Mouse (Mus musculus) lung, postnatal 0 days (tissue): ENCODE measurements at regions not wholly inside any gene's neighbourhood (a gene's known extent, or its start where the extent isn't known, plus 50 kb on each side); places are given as distances from the start of the nearest gene placed in this dataset.

Experiments
- ATAC-seq: fragments of 200-750 bp; cut with Nextera tagmentation; 2 replicates; pipeline ENCODE4 v1.8.0; 2017; ENCODE audit warnings: moderate library complexity
- DNase-seq: peaks from one replicate; pipeline ENCODE4 v3.0.0-alpha.2; 2016; ENCODE audit warnings: low spot score
- H3K27ac ChIP-seq: fragments of 300-500 bp; sonication (generic); 2 replicates; pipeline ENCODE4 v1.5.1; 2014; ENCODE audit warnings: antibody characterized with exemption, mild to moderate bottlenecking, low read length, mixed read lengths
- H3K27me3 ChIP-seq: fragments of 300-500 bp; sonication (generic); replicated peaks from 2 replicates; pipeline ENCODE4 v1.6.1; 2014; ENCODE audit warnings: low read length, mixed read lengths; ENCODE audit not compliant: insufficient read depth
- H3K36me3 ChIP-seq: fragments of 300-500 bp; sonication (generic); 2 replicates; pipeline ENCODE4 v1.6.1; 2014; ENCODE audit warnings: low read length, mixed read lengths; ENCODE audit not compliant: insufficient read depth
- H3K4me1 ChIP-seq: fragments of 300-500 bp; sonication (generic); 2 replicates; pipeline ENCODE4 v1.6.1; 2014; ENCODE audit warnings: antibody characterized with exemption, low read depth, low read length, mixed read lengths; ENCODE audit not compliant: insufficient read depth
- H3K4me2 ChIP-seq: fragments of 300-500 bp; sonication (generic); replicated peaks from 2 replicates; pipeline ENCODE4 v1.6.1; 2014; ENCODE audit warnings: low read depth, mild to moderate bottlenecking, low read length, moderate library complexity, mixed read lengths
- H3K4me3 ChIP-seq: fragments of 300-500 bp; sonication (generic); 2 replicates; pipeline ENCODE4 v1.5.1; 2014; ENCODE audit warnings: low read depth, low read length
- H3K9ac ChIP-seq: fragments of 300-500 bp; sonication (generic); replicated peaks from 2 replicates; pipeline ENCODE4 v1.6.1; 2014; ENCODE audit warnings: low read depth, mild to moderate bottlenecking
- H3K9me3 ChIP-seq: fragments of 300-500 bp; sonication (generic); 2 replicates; pipeline ENCODE4 v1.6.1; 2016; ENCODE audit warnings: low read length, mixed read lengths
- CTCF ChIP-seq: IDR thresholded peaks from 2 replicates; pipeline ENCODE4 v1.5.1; 2016; ENCODE audit warnings: antibody characterized with exemption, mild to moderate bottlenecking
- EP300 ChIP-seq: IDR thresholded peaks from 2 replicates; pipeline ENCODE4 v1.6.1; 2016; ENCODE audit warnings: antibody characterized with exemption, mild to moderate bottlenecking, control low read depth
- WGBS: fragments of 180-500 bp; shearing (Covaris S2); extraction: QIAGEN DNeasy Blood & Tissue Kit; methylation state at CpG from one replicate; pipeline ENCODE4 v1.1.7; 2014; 5-methylcytosine and 5-hydroxymethylcytosine counted together

DNA sequence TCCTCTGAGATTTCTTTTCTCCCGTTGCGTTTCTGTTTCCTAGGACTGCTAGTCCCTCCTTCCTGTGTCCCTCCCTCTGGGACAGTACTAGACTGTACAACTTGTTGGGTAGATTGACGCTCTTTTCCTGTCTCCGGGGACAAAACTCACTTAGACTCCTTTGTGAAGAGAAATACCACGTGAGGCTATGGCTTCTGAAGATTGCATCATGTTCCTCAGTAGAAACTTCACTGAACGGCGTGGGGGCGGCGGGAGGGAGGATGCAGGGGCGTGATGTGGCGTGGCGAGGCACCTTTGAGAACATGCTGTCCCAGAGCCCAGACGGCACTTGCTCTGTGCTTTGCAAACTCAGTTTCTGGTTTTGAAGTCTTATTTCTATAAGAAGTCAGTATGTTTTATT, 78.5 kb downstream of the Spata18 start:
- no peak overlapping the region for H3K4me2 ChIP-seq
- no peak for TF ChIP-seq CTCF
- TF ChIP-seq EP300, result peak; percentile 90
- peak; percentile 89 for ATAC-seq
- WGBS, result 49% methylated on average over 13 of the region's 13 CpGs
- DNase-seq, result peak; percentile 79
- no peak overlapping the region for H3K9ac ChIP-seq
- H3K9me3 ChIP-seq, result no peaks in the 10 kb centered on the region
- no peaks in the 10 kb centered on the region for H3K36me3 ChIP-seq
- H3K4me1 ChIP-seq, result no peaks in the 10 kb centered on the region
- H3K27me3 ChIP-seq, result no peaks in the 10 kb centered on the region
- no peak overlapping the region for H3K27ac ChIP-seq
- H3K4me3 ChIP-seq, result no peak overlapping the region

DNA sequence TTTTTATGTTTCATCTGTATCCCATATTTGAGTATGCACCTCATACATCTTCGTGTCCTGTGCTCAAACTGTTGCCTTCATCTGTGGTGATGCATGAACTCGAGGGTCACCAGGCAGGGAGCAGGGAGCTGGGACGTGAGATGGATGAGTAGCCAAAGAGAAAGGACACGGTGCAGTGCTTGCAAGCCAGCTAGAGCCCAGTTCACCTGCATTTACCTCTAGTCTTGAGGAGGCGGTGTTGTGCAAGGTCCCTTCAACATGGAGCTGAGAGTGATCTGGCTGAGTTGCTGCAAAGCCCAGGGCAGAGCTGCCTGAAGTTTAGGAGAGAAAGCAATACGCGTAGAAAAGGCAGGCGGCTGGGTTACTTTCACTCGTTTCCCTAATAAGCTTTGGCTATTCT, 80.2 kb downstream of the Spata18 start:
- no peaks in the 10 kb centered on the region for H3K27me3 ChIP-seq
- no peak for TF ChIP-seq CTCF
- TF ChIP-seq EP300, result no peak
- no peak overlapping the region for H3K9ac ChIP-seq
- no peak overlapping the region for H3K4me3 ChIP-seq
- no peaks in the 10 kb centered on the region for H3K9me3 ChIP-seq
- 63% methylated on average over 9 of the region's 9 CpGs for WGBS
- DNase-seq (peak; percentile 30), ATAC-seq (no peak)
- H3K27ac ChIP-seq, result no peak overlapping the region
- H3K36me3 ChIP-seq, result no peaks in the 10 kb centered on the region
- H3K4me2 ChIP-seq, result no peak overlapping the region
- no peaks in the 10 kb centered on the region for H3K4me1 ChIP-seq

DNA sequence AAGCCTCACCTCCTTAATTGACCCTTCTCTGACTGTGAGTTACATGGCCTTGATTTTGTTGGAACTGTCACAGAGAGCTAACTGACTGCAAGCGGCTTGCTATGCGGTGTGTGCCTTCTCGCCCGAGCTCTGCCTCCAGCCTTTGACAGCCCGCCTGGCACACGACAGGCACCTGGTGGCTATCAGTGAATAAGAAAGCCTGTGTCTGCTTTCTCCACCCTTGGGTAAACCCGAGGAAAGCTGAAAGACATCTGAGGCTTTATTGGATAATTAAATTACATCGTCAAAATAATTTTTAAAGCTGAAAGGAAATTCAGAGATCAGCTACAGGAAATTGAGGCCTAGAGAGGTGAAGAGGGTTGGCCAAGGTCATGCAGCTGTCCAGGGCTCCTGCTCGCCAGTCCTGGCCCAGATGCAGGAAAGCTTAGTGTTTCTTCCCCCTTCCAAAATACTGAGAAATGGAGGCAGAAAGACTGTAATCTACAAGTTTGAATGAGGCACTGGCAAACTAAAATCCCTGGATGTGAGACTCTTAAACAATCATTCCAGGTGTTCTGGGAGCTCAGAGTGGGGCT, 80.9 kb downstream of the Spata18 start:
- H3K4me3 ChIP-seq, result no peak overlapping the region
- no peaks in the 10 kb centered on the region for H3K9me3 ChIP-seq
- no peak overlapping the region for H3K9ac ChIP-seq
- H3K4me1 ChIP-seq, result no peaks in the 10 kb centered on the region
- 60% methylated on average over 9 of the region's 9 CpGs for WGBS
- H3K27me3 ChIP-seq, result no peaks in the 10 kb centered on the region
- no peaks in the 10 kb centered on the region for H3K36me3 ChIP-seq
- TF ChIP-seq CTCF, result no peak
- TF ChIP-seq EP300, result no peak
- ATAC-seq (no peak), DNase-seq (no peak)
- no peak overlapping the region for H3K27ac ChIP-seq
- H3K4me2 ChIP-seq, result no peak overlapping the region

DNA sequence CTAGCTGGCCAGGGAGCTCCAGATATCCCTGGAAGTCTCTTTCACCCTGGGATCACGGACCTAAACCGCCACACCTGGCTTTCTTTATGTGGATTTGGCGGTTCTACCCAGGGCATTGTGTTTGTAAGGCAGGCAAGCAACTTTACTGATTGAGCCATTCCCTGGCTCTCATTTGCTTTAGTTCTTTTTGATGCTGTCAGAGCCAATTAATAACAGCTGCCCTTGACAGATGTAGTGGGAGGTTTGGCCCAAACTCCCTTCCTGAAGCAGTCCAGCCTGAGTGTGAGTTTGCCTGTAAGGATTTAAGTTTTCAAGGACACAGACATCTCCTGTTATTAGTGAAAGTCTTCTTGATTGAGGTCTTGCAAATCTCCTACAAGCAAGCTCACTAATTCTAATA, 89.6 kb downstream of the Spata18 start:
- WGBS, result 77% methylated on average over 3 of the region's 3 CpGs
- Histone ChIP-seq H3K27ac (no peak overlapping the region), H3K27me3 (no peaks in the 10 kb centered on the region), H3K4me2 (no peak overlapping the region), H3K9ac (no peak overlapping the region), H3K4me1 (no peaks in the 10 kb centered on the region), H3K36me3 (no peaks in the 10 kb centered on the region), H3K9me3 (no peaks in the 10 kb centered on the region), H3K4me3 (no peak overlapping the region)
- ATAC-seq (no peak), DNase-seq (no peak)
- TF ChIP-seq CTCF (no peak), EP300 (no peak)

DNA sequence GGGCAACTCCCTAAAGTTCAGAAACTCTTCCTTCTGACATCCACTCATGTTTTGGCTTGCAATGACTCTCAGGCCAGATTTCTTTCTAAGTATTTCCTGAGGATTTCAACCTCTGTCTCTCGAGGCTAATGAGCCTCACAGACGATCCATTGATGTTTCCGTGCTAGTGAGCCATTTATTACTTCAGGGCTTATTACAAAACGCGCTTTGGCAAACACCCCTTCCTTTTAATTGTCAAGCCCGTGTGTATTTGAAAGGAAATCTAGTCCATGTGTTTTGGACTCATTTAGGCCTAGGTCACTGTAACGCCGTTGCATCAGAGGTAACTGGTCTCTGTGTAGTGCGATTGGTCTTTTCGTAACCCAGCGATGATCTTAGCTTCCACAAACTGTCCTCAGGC, 90.3 kb downstream of the Spata18 start:
- Histone ChIP-seq H3K9ac (no peak overlapping the region), H3K4me3 (no peak overlapping the region), H3K27me3 (no peaks in the 10 kb centered on the region), H3K9me3 (no peaks in the 10 kb centered on the region), H3K4me2 (no peak overlapping the region), H3K27ac (no peak overlapping the region), H3K4me1 (no peaks in the 10 kb centered on the region), H3K36me3 (no peaks in the 10 kb centered on the region)
- DNase-seq (no peak), ATAC-seq (no peak)
- WGBS, result 87% methylated on average over 11 of the region's 11 CpGs
- no peak for TF ChIP-seq CTCF
- TF ChIP-seq EP300, result no peak

DNA sequence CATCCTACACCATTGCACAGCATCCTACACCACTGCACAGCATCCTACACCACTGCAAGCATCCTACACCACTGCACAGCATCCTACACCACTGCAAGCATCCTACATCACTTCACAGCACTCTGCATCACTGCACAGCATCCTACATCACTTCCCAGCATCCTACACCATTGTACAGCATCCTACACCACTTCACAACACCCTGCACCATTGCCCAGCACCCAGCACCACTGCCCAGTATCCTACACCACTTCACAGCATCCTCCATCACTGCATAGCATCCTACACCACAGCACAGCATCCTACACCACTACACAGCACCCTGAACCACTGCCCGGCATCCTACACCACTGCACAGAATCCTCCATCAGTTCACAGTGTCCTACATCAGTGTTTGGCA, 92.8 kb downstream of the Spata18 start:
- Histone ChIP-seq H3K4me3 (no peak overlapping the region), H3K4me1 (no peaks in the 10 kb centered on the region), H3K36me3 (no peaks in the 10 kb centered on the region), H3K9me3 (no peaks in the 10 kb centered on the region), H3K27me3 (no peaks in the 10 kb centered on the region), H3K9ac (no peak overlapping the region), H3K4me2 (no peak overlapping the region), H3K27ac (no peak overlapping the region)
- 85% methylated on average over 1 of the region's 1 CpGs for WGBS
- TF ChIP-seq CTCF (no peak), EP300 (no peak)
- ATAC-seq (no peak), DNase-seq (no peak)

DNA sequence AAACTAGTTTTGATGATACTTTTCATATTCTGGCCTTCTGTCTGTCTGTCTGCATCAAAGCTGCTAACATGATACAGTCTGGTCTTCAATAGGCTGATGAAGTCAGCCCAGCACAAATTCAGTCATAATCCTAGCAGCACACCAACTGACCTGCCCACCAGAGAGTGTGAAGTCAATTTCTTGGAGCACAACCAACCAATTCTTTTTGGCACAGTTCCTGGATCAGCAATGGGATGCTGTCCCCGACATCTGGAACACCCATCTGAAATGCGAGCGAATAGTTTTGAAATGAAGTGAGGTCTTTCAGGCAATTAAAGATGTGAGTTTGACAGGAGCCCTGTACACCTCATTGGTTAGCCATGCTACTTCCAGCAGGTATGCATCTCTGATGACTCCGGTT, 98.6 kb downstream of the Spata18 start:
- DNase-seq (no peak), ATAC-seq (no peak)
- Histone ChIP-seq H3K4me3 (no peak overlapping the region), H3K36me3 (no peaks in the 10 kb centered on the region), H3K9ac (no peak overlapping the region), H3K27me3 (no peaks in the 10 kb centered on the region), H3K4me1 (no peaks in the 10 kb centered on the region), H3K27ac (no peak overlapping the region), H3K4me2 (no peak overlapping the region), H3K9me3 (no peaks in the 10 kb centered on the region)
- TF ChIP-seq CTCF, result no peak
- TF ChIP-seq EP300, result no peak
- WGBS, result 57% methylated on average over 4 of the region's 4 CpGs
